Mouse (Mus musculus) layer of hippocampus, adult 9-10 months (tissue): Measurements from ENCODE around the gene Rnf168.
"Not testable (repeated sequence)": the region's sequence is repeated elsewhere in the genome, so short reads cannot be mapped to it uniquely, and the experiment has no call there.

ENCODE experiments used
- DNase-seq: peaks from one replicate; pipeline ENCODE4 v3.0.0; 2022; ENCODE audit warnings: low spot score

Rnf168 gene

GRCm38 (mm10) chr16:32277308-32278256, at the start of gene Rnf168:
Rnf168 (plus strand) TSS chr16:32277459.
- peak; percentile 75 for DNase-seq

- DNase-seq, result not testable (repeated sequence)
Observed at GRCm38 (mm10) chr16:32232050-32232449, 45.2 kb upstream of the Rnf168 start.

- DNase-seq, result no peak
Observed at GRCm38 (mm10) chr16:32237930-32238680, 39.2 kb upstream of the Rnf168 start.

GRCm38 (mm10) chr16:32239428-32240312, 37.6 kb upstream of the Rnf168 start:
- DNase-seq, result no peak

- DNase-seq, result no peak
Observed at GRCm38 (mm10) chr16:32243901-32244300, 33.4 kb upstream of the Rnf168 start.

GRCm38 (mm10) chr16:32246351-32246791, 30.9 kb upstream of the Rnf168 start:
- no peak for DNase-seq

- peak; percentile 91 for DNase-seq
Observed at GRCm38 (mm10) chr16:32246952-32247370, 30.3 kb upstream of the Rnf168 start, which contains the start of the genes Fbxo45 and Wdr53. Fbxo45 (minus strand) TSS chr16:32247158. Wdr53 (plus strand) TSS chr16:32247227.

- not testable (repeated sequence) for DNase-seq
Observed at GRCm38 (mm10) chr16:32264225-32264624, 13.0 kb upstream of the Rnf168 start.

GRCm38 (mm10) chr16:32271291-32271690, 6.0 kb upstream of the Rnf168 start, which contains the start of gene Smco1:
Smco1 (plus strand) TSS chr16:32271468.
- no peak for DNase-seq

- DNase-seq, result no peak
Observed at GRCm38 (mm10) chr16:32273338-32273737, 3.9 kb upstream of the Rnf168 start.

GRCm38 (mm10) chr16:32275041-32275440, 2.2 kb upstream of the Rnf168 start:
- no peak for DNase-seq

- no peak for DNase-seq
Observed at GRCm38 (mm10) chr16:32275830-32276229, 1.4 kb upstream of the Rnf168 start.

- DNase-seq, result no peak
Observed at GRCm38 (mm10) chr16:32278396-32278795, 1.1 kb downstream of the Rnf168 start.

- DNase-seq, result no peak
Observed at GRCm38 (mm10) chr16:32280211-32280610, 3.0 kb downstream of the Rnf168 start.

- DNase-seq, result no peak
Observed at GRCm38 (mm10) chr16:32282608-32283007, 5.3 kb downstream of the Rnf168 start.

GRCm38 (mm10) chr16:32291821-32292220, 14.6 kb downstream of the Rnf168 start:
- no peak for DNase-seq

- not testable (repeated sequence) for DNase-seq
Observed at GRCm38 (mm10) chr16:32299617-32300016, 22.4 kb downstream of the Rnf168 start.

GRCm38 (mm10) chr16:32303046-32303445, 25.8 kb downstream of the Rnf168 start:
- no peak for DNase-seq

GRCm38 (mm10) chr16:32303886-32304285, 26.6 kb downstream of the Rnf168 start:
- no peak for DNase-seq

- DNase-seq, result no peak
Observed at GRCm38 (mm10) chr16:32311970-32312369, 34.7 kb downstream of the Rnf168 start.

- no peak for DNase-seq
Observed at GRCm38 (mm10) chr16:32312386-32312785, 35.1 kb downstream of the Rnf168 start.
